Comparison of ENCODE assay signal across 25 mouse cellular contexts in the genomic region with DNA sequence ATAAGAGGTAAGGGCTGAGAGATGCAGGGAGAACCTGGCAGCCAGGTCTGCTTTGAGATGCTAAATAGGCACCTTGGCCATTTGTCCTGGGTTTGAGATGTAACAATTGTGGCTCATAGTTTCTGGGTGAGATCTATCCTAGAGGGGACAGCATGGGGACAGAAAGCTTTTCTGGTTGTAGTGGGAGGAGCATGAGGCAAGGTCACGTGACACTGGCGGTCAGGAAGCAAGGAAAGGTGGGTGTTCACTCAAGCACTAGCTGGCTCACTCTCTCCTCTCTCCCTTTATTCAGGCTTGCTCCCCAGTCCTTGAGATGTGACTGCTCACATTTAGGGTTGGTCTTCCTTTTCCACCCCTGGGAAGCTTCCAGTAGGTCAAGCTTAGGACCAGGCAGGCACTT. TPM values are rescaled to one million over a fixed set of nuclear protein-coding genes. Genes with fewer than 3 reads are reported as not detected.
DNase-seq lines count a peak whose midpoint lies in the region; ATAC-seq and TF ChIP-seq lines count a peak whose summit lies in the region.
"Had no signal": no experiment of that assay in that cellular context is flagged by ENCODE, and none has a peak within 500 bp of the region (broad histone marks: within the 10 kb centered on the region; RNA-seq: fewer than 3 reads in every experiment).

No protein-coding gene starts in this region.

- H3K27me3 ChIP-seq in heart, embryonic 12.5 days (replicated peaks), result no peaks in the 10 kb centered on the region
- no peaks in the 10 kb centered on the region for H3K27me3 ChIP-seq in liver, adult 2 months (ENCODE audit: control insufficient read depth, insufficient read depth, low read length)
- H3K27me3 ChIP-seq in liver, embryonic 12.5 days (replicated peaks), result no peaks in the 10 kb centered on the region; the same call in 1 of the 2 replicates
- H3K27me3 ChIP-seq in E14TG2a.4 (ENCODE audit: insufficient read depth, low read length), result no peaks in the 10 kb centered on the region
- no peaks in the 10 kb centered on the region for H3K27me3 ChIP-seq in small intestine, adult 2 months (ENCODE audit: control insufficient read depth, insufficient read depth, low read length)
- H3K27me3 ChIP-seq: forebrain, embryonic 12.5 days; hindbrain, embryonic 12.5 days; liver, embryonic 13.5 days; lung, embryonic 15.5 days; midbrain, embryonic 12.5 days; neural tube, embryonic 12.5 days had no signal

- no peak for TF ChIP-seq CTCF in liver, adult 2 months (IDR thresholded peaks at IDR 0.05; ENCODE audit: low read depth, low read length)
- no peak for TF ChIP-seq CTCF in E14TG2a.4 (conservative IDR thresholded peaks at IDR 0.05; ENCODE audit: low read length)
- TF ChIP-seq CTCF in small intestine, adult 2 months (IDR thresholded peaks at IDR 0.05; ENCODE audit: extremely low read depth, insufficient read length, insufficient replicate concordance, low read depth, low read length), result no peak

- TF ChIP-seq POLR2A in liver, adult 2 months (IDR thresholded peaks at IDR 0.05; ENCODE audit: extremely low read depth, insufficient read depth, low read length), result no peak
- TF ChIP-seq POLR2A in small intestine, adult 2 months (IDR thresholded peaks at IDR 0.05; ENCODE audit: low read depth, low read length), result no peak

- H3K9me3 ChIP-seq in heart, embryonic 12.5 days (replicated peaks), result 0 out of 2 replicates have a peak, but pooled peaks cover 5% of the 10 kb centered on the region
- no peaks in the 10 kb centered on the region for H3K9me3 ChIP-seq in liver, embryonic 12.5 days (replicated peaks)
- H3K9me3 ChIP-seq in E14TG2a.4 (ENCODE audit: low read length), result no peaks in the 10 kb centered on the region
- H3K9me3 ChIP-seq: forebrain, embryonic 12.5 days; hindbrain, embryonic 12.5 days; limb, embryonic 10.5 days; liver, embryonic 13.5 days; lung, embryonic 15.5 days; midbrain, embryonic 12.5 days; neural tube, embryonic 12.5 days had no signal

- H3K79me2 ChIP-seq in liver, adult 2 months (ENCODE audit: control insufficient read depth, insufficient read depth, low read length), result no peaks in the 10 kb centered on the region

- no peak overlapping the region for H3K9ac ChIP-seq in heart, embryonic 12.5 days
- no peak overlapping the region for H3K9ac ChIP-seq in liver, adult 2 months (ENCODE audit: low read depth, low read length)
- no peak overlapping the region for H3K9ac ChIP-seq in liver, embryonic 12.5 days
- H3K9ac ChIP-seq: forebrain, embryonic 12.5 days; hindbrain, embryonic 12.5 days; liver, embryonic 13.5 days; lung, embryonic 15.5 days; midbrain, embryonic 12.5 days; neural tube, embryonic 12.5 days had no signal

- H3K27ac ChIP-seq in heart, embryonic 12.5 days (ENCODE audit: poor library complexity, severe bottlenecking), result no peak overlapping the region
- peak overlapping the region; percentile 37 for H3K27ac ChIP-seq in liver, adult 2 months (replicated peaks; ENCODE audit: insufficient read depth, low read depth, low read length)
- no peak overlapping the region for H3K27ac ChIP-seq in liver, embryonic 12.5 days
- peak overlapping the region; percentile 14; the same call in 1 of the 2 replicates for H3K27ac ChIP-seq in small intestine, adult 2 months (ENCODE audit: insufficient read depth, low read depth, low read length)
- H3K27ac ChIP-seq: forebrain, embryonic 12.5 days; gastrocnemius, adult 2 months; hindbrain, embryonic 12.5 days; left cerebral cortex, adult 2 months; limb, embryonic 10.5 days; liver, embryonic 13.5 days; lung, embryonic 15.5 days; midbrain, embryonic 12.5 days; neural tube, embryonic 12.5 days had no signal

- 0 out of 2 replicates have a peak, but pooled peaks cover 2% of the 10 kb centered on the region for H3K36me3 ChIP-seq in heart, embryonic 12.5 days
- H3K36me3 ChIP-seq in liver, adult 2 months (ENCODE audit: control insufficient read depth, insufficient read depth, low read length), result peaks cover 5% of the 10 kb centered on the region
- H3K36me3 ChIP-seq in liver, embryonic 12.5 days, result no peaks in the 10 kb centered on the region
- no peaks in the 10 kb centered on the region for H3K36me3 ChIP-seq in E14TG2a.4 (ENCODE audit: insufficient read depth, low read length)
- peaks cover 17% of the 10 kb centered on the region for H3K36me3 ChIP-seq in small intestine, adult 2 months (ENCODE audit: control insufficient read depth, insufficient read depth, low read length)
- H3K36me3 ChIP-seq: forebrain, embryonic 12.5 days; hindbrain, embryonic 12.5 days; limb, embryonic 10.5 days; lung, embryonic 15.5 days; midbrain, embryonic 12.5 days; neural tube, embryonic 12.5 days had no signal

- ATAC-seq in heart, embryonic 12.5 days (ENCODE audit: insufficient number of reproducible peaks, low FRiP score), result no peak
- ATAC-seq in liver, embryonic 12.5 days, result no peak
- ATAC-seq: inflammation-experienced regulatory T-cells, adult 6 months had no signal

- WGBS in heart, embryonic 12.5 days, result 34% methylated on average over 2 of the region's 2 CpGs
- 71% methylated on average over 2 of the region's 2 CpGs for WGBS in liver, adult 2 months
- 37% methylated on average over 2 of the region's 2 CpGs for WGBS in liver, embryonic 12.5 days (ENCODE audit: insufficient replicate concordance)
- 65% methylated on average over 2 of the region's 2 CpGs for WGBS in small intestine, adult 2 months

- H3K4me2 ChIP-seq in heart, embryonic 12.5 days, result peak overlapping the region; percentile 33
- H3K4me2 ChIP-seq in liver, embryonic 12.5 days, result no peak overlapping the region
- H3K4me2 ChIP-seq: forebrain, embryonic 12.5 days; hindbrain, embryonic 12.5 days; liver, embryonic 13.5 days; lung, embryonic 15.5 days; midbrain, embryonic 12.5 days; neural tube, embryonic 12.5 days had no signal

- H3K4me1 ChIP-seq in heart, embryonic 12.5 days (replicated peaks), result 0 out of 2 replicates have a peak, but pooled peaks cover 4% of the 10 kb centered on the region
- H3K4me1 ChIP-seq in liver, adult 2 months (ENCODE audit: control insufficient read depth, insufficient read depth, low read length), result peaks cover 18% of the 10 kb centered on the region
- 0 out of 2 replicates have a peak, but pooled peaks cover 3% of the 10 kb centered on the region for H3K4me1 ChIP-seq in liver, embryonic 12.5 days
- peaks cover 42% of the 10 kb centered on the region for H3K4me1 ChIP-seq in E14TG2a.4 (replicated peaks; ENCODE audit: low read depth, low read length)
- peaks cover 38% of the 10 kb centered on the region for H3K4me1 ChIP-seq in small intestine, adult 2 months (ENCODE audit: control insufficient read depth, insufficient read depth, insufficient read length, low read length)
- H3K4me1 ChIP-seq: forebrain, embryonic 12.5 days; lung, embryonic 15.5 days; midbrain, embryonic 12.5 days; neural tube, embryonic 12.5 days had no signal

- H3K4me3 ChIP-seq in heart, embryonic 12.5 days, result no peak overlapping the region
- no peak overlapping the region for H3K4me3 ChIP-seq in liver, adult 2 months (ENCODE audit: insufficient read depth, low read depth, low read length)
- no peak overlapping the region for H3K4me3 ChIP-seq in liver, embryonic 12.5 days
- H3K4me3 ChIP-seq in E14TG2a.4 (replicated peaks; ENCODE audit: low read length), result peak overlapping the region; percentile 46
- no peak overlapping the region for H3K4me3 ChIP-seq in small intestine, adult 2 months (ENCODE audit: low read depth, low read length)
- H3K4me3 ChIP-seq: forebrain, embryonic 12.5 days; gastrocnemius, adult 2 months; hindbrain, embryonic 12.5 days; left cerebral cortex, adult 2 months; limb, embryonic 10.5 days; liver, embryonic 13.5 days; lung, embryonic 15.5 days; midbrain, embryonic 12.5 days; neural tube, embryonic 12.5 days had no signal

- intact Hi-C loops in heart, postnatal 25 days (cut with DNase I), result loop anchor here (5.0 kb wide), 1 partner anchor 79 kb away; no protein-coding TSS in a partner anchor

- no peak for DNase-seq in heart, postnatal 25 days (ENCODE audit: low spot score)
- DNase-seq in liver, adult 2 months (ENCODE audit: extremely low read depth, low read depth, low spot score), result no peak
- DNase-seq in retina, embryonic 14.5 days (ENCODE audit: low spot score), result no peak
- DNase-seq: B cell, adult 2 months; cerebellum, adult 9-10 months; liver, embryonic 13.5 days; thymus, postnatal 14 days had no signal

RNA-seq across cellular contexts. Expression of a gene that starts 28.3 kb away (rescaled TPM):
- 5.4 and 5.5 TPM in 2 replicates for polyA plus RNA-seq in heart, embryonic 12.5 days (2016; fragmentation: Nextera tagmentation; extraction: Ambion mirVana)
- total RNA-seq in heart, postnatal 25 days (2021), result 10 to 100 TPM in 1 of 2 experiments, 1 to 10 TPM in 1; 7.5 to 10.1 TPM
- total RNA-seq in liver, adult 2 months (2014; rRNA removed), result 10.2 and 12.6 TPM in 2 replicates
- polyA plus RNA-seq in liver, adult 2 months (2012; rRNA removed), result 14.6 and 15.3 TPM in 2 replicates
- polyA plus RNA-seq in liver, embryonic 12.5 days (2016; fragmentation: Nextera tagmentation; extraction: Ambion mirVana), result 2.1 and 2.5 TPM in 2 replicates
- polyA plus RNA-seq in small intestine, adult 2 months (2012; rRNA removed), result 23.2 and 34.2 TPM in 2 replicates

RNA-seq across cellular contexts. Expression of a gene that starts 34.1 kb away (rescaled TPM):
- polyA plus RNA-seq in heart, embryonic 12.5 days (2016; fragmentation: Nextera tagmentation; extraction: Ambion mirVana), result not detected in 2 replicates
- total RNA-seq in heart, postnatal 25 days (2021), result not detected
- 5.5 and 13.4 TPM in 2 replicates for total RNA-seq in liver, adult 2 months (2014; rRNA removed)
- polyA plus RNA-seq in liver, adult 2 months (2012; rRNA removed), result 24.5 and 25.8 TPM in 2 replicates
- polyA plus RNA-seq in liver, embryonic 12.5 days (2016; fragmentation: Nextera tagmentation; extraction: Ambion mirVana), result not detected in 2 replicates
- polyA plus RNA-seq in small intestine, adult 2 months (2012; rRNA removed), result 309 and 461 TPM in 2 replicates
- total RNA-seq: adrenal gland, adult 18-20 months; gastrocnemius, adult 2 months; granulocyte monocyte progenitor cell, adult 5-6 weeks; left cerebral cortex, adult 2 months had no signal
- polyA plus RNA-seq: cortical plate, adult 2 months; embryonic facial prominence, embryonic 11.5 days; forebrain, embryonic 12.5 days; hindbrain, embryonic 12.5 days; inflammation-experienced regulatory T-cells, adult 6 months; limb, embryonic 10.5 days; midbrain, embryonic 12.5 days; neural tube, embryonic 12.5 days; testis, adult 2 months had no signal

Comparison
In these comparisons a context has a peak if more than half of its experiments do, and no peak if none do; other contexts are left out.
1. H3K27ac ChIP-seq: peak in liver, adult 2 months (single experiment) and small intestine, adult 2 months (single experiment); none in heart, embryonic 12.5 days (single experiment) and liver, embryonic 12.5 days (single experiment).
2. RNA of a gene that starts 34.1 kb away (polyA plus RNA-seq): 309 to 461 TPM in small intestine, adult 2 months and 24.5 to 25.8 TPM in liver, adult 2 months; not detected in liver, embryonic 12.5 days and not detected in heart, embryonic 12.5 days; every median in the first group is over 10 times any median in the second.